Mouse (Mus musculus) right cerebral cortex, adult 18-20 months (tissue): ENCODE measurements around the gene Nt5c1a.
"Not testable (repeated sequence)": the region's sequence is repeated elsewhere in the genome, so short reads cannot be mapped to it uniquely, and the experiment has no call there.

ENCODE experiments used
- DNase-seq: peaks from one replicate; pipeline ENCODE4 v3.0.0; 2022; ENCODE audit warnings: mixed read lengths

The Nt5c1a gene

GRCm38 (mm10) chr4:123201186-123202093 is at the start of gene Nt5c1a:
Nt5c1a (plus strand) TSS chr4:123201504.
- peak; percentile 49 for DNase-seq

- no peak for DNase-seq
These were observed 49.3 kb upstream of the Nt5c1a start for GRCm38 (mm10) chr4:123152003-123152402.

DNA sequence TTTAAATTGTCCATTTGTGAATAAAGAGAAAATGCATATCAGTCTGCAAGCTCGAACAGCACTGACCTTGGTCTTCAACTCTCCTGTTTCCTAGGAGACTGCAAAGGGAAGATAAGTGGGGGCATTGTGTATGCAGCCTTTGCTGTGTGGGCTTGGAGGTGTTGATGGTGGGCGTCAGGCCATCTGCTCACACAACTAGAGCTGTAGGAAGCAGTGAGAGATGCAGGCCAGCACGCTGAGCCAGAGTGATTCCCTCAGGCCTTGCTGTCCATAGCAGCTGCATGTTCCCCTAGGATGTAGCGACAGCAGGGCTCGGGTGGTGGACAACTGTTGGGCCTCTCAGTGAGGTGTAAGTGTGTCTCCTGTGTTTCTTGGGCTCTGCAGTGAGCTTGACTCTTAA is 48.3 kb upstream of the Nt5c1a start:
- peak; percentile 89 for DNase-seq

DNA sequence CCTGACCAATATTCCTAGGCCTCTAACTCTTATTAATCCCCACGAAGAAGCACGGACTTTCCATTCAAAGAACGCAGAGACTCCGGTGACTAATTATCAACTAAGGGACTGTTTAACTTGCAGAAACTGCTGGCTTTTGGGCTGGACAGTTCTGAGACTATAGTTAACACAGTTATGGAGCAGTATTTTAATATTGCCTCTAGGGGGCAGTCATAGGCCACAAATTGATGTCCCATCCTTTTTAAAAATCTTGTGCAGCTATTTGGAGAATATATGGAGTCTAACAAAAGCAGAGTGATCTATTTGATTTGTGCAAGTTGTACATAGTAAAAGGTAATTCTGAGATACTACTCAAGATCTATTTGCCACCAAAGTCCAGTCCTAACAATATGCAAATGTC is 46.3 kb upstream of the Nt5c1a start:
- DNase-seq, result peak; percentile 43

DNA sequence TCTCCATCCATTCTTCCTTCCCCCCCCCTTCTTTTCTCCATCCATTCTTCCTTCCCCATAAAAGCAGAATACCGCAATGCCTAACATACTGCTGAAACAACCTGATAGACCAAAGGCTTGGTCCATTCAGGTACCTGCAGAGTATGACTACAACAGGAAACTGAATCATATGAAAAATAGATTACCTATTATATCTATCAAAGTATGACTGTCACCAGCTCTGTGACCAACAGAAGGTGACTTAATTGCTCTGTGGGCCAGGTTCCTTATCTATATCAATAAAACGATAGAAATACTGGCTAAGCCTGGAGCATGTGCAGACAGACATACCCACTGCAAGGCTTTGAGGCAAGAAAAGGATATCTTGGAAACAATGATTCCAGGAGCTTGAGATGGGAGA is 45.9 kb upstream of the Nt5c1a start:
- DNase-seq, result no peak

GRCm38 (mm10) chr4:123155840-123156239 is 45.5 kb upstream of the Nt5c1a start:
- no peak for DNase-seq

DNA sequence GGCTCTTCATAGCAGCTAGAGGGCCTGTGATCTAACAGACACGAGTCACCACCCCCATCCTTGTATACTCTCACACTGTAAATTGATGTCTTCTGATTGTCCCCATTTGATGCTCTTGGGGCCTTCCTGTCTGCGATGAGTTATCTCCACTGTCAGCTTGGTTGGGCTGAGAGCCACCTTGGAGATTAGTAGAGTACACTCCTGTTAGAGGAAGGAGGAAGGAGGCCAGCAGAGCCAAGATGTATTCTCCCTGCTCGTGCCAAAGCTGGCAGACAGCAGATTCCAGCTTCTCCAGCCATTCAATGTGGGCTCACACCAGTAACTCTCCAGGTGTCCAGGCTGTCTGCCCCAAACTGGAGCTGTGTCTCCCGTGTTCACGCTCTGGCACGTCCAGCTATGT is 40.7 kb upstream of the Nt5c1a start:
- DNase-seq, result no peak

DNA sequence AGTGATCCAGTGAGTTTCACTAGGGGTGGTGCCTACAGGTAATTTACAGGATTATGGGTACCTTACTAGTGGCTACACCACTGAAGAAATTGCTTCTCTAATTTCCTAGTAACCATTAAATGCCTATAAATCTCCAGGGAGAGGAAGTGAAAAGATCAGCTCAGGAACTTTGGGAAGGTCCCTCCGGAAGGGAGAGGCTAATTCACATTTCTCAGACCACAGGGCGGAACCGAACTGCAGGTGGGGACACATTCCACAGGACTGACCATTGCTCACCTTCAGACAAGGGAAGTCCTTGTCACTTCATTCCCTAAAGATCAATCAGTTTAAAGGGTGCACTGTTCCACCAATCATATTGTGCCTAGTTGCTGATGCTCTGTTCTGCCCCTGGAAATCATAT is 40.1 kb upstream of the Nt5c1a start:
- not testable (repeated sequence) for DNase-seq

- DNase-seq, result no peak
These were observed 38.9 kb upstream of the Nt5c1a start for GRCm38 (mm10) chr4:123162305-123162917.

- DNase-seq, result peak; percentile 78
These were observed 37.1 kb upstream of the Nt5c1a start for GRCm38 (mm10) chr4:123164157-123164556.

DNA sequence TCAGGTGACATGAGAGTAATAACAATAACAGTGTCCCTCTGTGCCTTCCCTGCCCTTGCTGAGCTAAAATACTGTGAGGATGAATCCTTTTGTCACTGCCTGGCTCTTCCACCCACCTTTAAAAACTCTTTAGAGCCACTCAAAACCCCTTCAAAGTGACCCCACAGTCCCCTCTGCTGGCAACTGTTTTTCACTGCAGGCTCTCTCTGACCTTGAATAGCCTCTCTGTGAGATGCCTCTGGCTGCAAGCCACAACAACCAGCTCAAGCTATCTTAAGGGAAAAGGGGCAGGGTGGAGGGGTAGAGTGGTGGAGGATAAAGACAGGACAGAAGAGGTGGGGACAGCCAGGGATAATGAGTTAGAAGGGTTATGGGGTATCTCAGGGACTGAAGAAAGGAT is 29.5 kb upstream of the Nt5c1a start:
- no peak for DNase-seq

DNA sequence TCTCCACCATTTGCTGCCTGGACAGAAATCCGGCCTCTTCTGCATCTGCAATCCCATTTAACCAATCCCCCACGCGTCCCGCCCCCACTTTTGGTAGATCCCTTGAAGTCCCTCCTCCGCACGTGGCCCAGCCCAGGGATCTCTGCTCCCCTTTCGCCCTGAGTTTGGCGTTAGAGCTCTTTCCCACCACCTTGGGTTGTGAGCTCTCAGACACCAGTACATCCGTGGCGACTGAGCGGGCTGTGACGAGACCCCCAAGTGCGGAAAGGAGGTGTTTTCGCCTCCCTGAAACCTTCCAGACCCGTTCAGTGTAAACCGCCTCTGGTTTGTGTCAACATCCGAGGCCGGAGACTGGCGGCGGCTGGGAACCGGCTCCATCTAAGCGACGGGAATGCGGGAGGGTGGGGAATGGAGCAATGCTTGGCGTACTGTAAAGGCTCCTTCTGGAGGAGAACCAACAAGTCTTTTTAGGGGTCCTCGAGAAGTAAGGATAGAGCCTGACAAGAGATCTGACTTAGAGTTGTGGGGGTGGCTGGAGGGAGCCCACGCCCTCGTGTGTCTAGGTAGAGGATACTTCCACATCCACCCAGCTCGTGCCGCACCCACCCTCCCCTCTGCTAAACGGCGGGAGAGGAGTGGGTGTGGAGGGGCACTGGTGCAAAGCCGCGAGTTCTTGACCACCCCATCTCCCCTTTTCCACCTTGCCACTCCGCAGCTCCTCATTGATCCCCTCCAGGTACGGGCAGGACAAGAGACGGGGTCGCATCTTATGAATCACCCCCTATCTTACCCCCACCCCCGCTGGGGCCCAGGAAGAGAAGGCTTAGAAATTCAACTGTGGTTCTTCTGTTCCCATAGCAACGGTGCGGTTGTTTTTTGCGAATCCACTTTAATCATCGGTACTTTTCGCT is 18.7 kb upstream of the Nt5c1a start, which contains the start of gene Hpcal4:
TSS of gene Hpcal4 (plus strand) at position 900 of the 911 bp plus-strand sequence.
- DNase-seq, result peak; percentile 75

DNA sequence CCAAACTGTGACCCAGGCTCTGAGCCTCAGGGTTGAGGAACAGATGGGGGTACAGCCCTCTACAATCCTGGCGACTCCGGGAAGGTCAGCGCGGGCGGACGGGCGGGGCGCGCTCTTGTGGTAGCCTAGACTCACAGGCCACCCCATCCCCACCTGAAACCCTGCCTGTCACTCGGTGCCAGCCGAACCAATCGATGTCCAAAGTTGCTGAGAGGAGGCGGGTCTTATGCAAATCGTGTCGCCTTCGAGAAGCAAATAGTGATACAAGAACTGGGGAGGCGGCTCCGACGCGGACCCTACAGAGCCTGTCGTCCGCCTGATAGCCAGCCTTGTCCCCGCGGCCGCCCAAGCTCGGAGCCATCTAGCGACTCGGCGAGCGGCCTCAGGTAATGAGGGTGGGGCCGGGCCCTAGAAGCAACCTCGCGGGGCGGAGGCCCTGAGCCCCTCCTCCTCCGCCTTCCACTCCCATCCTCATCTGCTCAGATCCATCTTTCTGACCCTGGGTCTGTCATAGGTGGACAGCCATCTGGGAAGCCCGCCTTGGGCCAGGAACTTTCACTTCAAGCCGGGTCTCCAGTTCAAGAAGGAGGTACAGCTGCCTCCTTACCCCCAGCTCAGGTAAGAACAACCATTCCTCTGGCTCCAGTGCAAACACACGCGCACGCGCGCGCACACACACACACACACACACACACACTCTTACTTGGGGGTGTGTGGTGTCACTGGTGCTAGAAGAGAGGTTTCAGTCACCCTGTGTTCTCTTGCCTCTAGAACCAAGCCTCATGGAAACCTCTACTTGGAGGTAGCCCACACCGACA is 17.9 kb upstream of the Nt5c1a start:
- peak; percentile 94 for DNase-seq

DNA sequence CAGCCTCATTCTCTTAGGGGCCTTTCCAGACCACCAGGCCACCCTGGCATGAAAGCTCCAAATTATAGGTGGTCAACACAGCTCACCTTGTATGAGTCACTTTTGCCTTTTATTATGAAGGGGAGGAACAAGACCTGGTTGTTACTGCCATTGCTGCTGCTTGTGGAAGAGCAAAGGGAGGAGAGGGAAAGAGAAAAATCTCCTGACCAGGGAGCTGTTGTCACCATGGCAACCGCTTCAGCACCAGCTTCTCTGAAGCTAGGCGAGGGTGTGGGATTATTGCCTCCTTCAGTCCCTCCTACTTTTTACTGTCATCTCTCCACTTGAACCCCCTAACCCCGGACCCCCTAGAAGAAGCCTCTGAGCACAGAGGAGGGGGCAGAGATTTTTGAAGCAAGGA is 16.5 kb upstream of the Nt5c1a start:
- DNase-seq, result peak; percentile 72

- DNase-seq, result peak; percentile 84
These were observed 9.0 kb upstream of the Nt5c1a start for GRCm38 (mm10) chr4:123192336-123192735.

DNA sequence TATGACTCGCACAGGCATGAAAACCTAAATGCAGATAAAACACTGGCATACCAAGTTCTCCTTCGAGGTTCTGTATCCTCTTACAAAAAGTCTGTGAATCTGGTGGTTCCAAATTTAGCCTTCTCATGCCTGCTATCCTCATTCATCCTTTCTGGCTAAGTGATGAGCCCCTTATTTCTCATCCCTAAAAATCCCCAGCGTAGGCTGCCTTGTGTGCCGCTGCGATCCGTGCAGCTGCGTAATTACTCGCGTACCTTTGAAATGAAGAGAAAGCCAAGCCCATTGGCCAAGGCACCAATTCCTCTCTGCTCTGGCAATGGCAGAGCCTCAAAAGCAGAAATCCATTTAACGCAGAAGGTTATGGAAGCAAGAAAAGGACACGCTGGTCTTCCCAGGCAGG is 7.5 kb upstream of the Nt5c1a start:
- no peak for DNase-seq

DNA sequence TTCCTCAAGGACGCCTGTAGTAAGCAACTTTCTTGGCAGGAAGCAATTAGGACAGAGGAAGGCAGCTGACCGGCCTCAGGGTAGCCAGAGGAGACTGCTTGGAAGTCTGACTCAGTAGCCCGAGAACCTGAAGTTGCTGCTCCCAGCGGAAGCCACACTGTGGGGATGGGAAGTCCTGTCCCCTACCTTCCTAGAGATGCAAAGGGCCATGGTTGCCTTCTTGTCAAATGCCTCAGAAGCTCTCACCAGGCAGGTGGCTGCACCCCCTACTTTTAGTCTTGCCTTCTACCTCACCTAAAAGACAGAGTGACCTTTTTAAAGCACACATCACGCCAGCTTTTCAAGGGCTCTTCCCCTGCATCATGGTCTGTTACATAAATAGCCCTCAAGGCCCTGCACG is 4.6 kb upstream of the Nt5c1a start:
- DNase-seq, result no peak

- DNase-seq, result peak; percentile 72
These were observed 526 bp upstream of the Nt5c1a start for GRCm38 (mm10) chr4:123200771-123201185.

DNA sequence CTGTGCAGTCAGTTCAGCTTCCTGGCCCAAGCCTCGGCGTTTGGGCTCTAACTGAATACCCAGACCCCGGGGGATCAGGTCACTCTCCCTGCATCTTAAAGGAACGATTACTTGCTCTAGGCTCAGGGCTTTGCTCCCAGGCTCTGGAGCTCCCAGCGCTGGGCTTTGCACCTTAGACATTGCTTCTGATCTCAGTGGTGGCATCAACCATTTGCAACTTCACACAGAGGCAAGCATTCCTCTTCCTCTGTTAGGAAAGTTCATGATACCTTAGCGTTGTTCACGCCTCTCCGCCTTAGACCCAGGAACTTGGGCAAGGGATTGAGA is 753 bp downstream of the Nt5c1a start:
- DNase-seq, result no peak

DNA sequence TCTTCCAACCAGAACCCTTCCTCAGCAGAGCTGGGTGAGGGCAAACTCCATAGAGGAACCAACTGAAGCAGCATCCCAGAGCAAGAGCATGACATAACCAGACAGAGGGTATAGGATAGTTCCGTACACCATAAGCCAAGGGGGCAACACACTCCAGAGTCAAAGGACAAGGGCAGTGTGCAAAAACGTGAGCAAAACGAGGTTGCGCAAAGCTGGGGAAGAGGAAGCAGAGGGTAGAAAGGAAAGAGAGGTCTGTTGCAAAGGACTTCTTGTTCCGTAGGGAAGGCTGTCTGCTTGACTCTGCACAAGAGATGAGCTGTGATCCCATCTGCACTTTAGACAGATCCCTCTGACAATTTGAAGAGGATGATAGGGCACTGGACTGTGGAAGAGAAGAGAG is 6.0 kb downstream of the Nt5c1a start:
- no peak for DNase-seq

DNA sequence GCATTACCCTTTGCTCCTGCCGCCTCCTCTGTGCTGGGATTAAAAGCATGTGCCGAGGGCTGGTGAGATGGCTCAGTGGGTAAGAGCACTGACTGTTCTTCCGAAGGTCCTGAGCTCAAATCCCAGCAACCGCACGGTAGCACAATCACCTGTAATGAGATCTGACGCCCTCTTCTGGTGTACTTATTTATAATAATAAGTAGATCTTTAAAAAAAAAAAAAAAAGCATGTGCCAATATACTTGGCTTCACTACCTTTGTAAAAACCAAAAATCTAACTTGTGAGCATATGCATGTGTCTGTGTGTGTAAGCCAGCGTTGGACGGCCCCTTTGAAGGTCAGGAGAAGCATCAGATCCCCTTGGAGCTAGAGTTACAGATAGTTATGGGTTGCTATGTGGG is 9.7 kb downstream of the Nt5c1a start:
- no peak for DNase-seq

DNA sequence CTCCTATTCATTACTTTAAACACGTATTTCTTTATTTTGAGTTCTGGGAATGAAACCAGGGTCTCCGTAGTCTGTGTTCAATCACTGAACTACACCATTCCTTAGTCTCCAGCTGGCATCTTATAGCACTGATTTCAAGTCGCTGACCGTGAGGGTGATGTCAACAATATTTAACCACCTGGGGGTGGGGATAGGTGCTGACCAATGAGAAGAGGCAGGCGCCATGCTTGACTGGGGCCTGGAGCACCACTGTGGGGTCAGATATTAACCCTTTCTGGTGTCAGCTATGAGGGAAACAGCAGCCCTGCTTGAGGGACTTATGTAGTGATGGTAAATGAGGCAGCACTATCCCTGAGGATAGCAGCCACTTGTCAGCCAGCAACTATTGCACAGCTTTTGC is 10.1 kb downstream of the Nt5c1a start:
- DNase-seq, result no peak
